Mouse (Mus musculus): ENCODE results near the gene Srgap2. TPM values are rescaled to one million over a fixed set of nuclear protein-coding genes. Genes with fewer than 3 reads are reported as not detected.

Srgap2 gene
- total and polyA plus RNA-seq, 3 experiments, result 27.9 to 135 (median 32.5) TPM

DNA sequence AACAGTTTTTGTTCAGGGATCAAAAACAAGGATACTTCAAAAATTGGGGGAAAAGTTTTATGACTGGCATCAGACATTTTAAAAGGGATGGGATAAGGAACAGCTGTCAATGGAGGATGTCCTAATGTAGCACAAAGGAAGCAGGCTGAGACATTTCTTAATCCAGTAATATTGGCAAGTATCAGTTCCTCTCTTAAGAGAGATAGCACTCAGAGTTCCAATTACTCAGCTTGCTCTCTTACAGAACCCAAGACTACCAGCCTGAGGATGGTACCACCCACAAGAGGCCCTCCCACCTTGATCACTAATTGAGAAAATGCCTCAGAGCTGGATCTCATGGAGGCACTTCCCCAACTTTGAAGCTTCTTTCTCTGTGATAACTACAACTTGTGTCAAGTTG lies 33.3 kb upstream of the Srgap2 start:
- Histone ChIP-seq H3K9me3 (replicated peaks) (no peaks in the 10 kb centered on the region), H3K4me3 (ENCODE audit: low read depth, low read length) (no peak overlapping the region), H3K36me3 (replicated peaks) (no peaks in the 10 kb centered on the region), H3K4me1 (ENCODE audit: insufficient read depth, low read depth, low read length) (peaks cover 38% of the 10 kb centered on the region), H3K27me3 (ENCODE audit: insufficient read depth, low read length) (no peaks in the 10 kb centered on the region)
- DNase-seq (ENCODE audit: low spot score) (no peak), ATAC-seq (ENCODE audit: extremely low read depth, insufficient number of reproducible peaks, low FRiP score, poor library complexity, severe bottlenecking) (no peak)
- TF ChIP-seq POLR2AphosphoS5 (IDR thresholded peaks at IDR 0.05; ENCODE audit: insufficient replicate concordance, low read depth, low read length), result no peak
- TF ChIP-seq CTCF (IDR thresholded peaks at IDR 0.05; ENCODE audit: low read depth, low read length), result no peak
- no peak for TF ChIP-seq TAL1 (conservative IDR thresholded peaks at IDR 0.05; ENCODE audit: low read depth, low read length)
- no peak for TF ChIP-seq GATA2 (IDR thresholded peaks at IDR 0.05; ENCODE audit: borderline replicate concordance, low read depth, low read length)
- TF ChIP-seq GATA1 (IDR thresholded peaks at IDR 0.05; ENCODE audit: borderline replicate concordance, low read length), result no peak

- H3K4me3 ChIP-seq (ENCODE audit: low read depth, low read length), result no peak overlapping the region
Measured at GRCm38 (mm10) chr1:131555042-131555812, 28.1 kb upstream of the Srgap2 start.

DNA sequence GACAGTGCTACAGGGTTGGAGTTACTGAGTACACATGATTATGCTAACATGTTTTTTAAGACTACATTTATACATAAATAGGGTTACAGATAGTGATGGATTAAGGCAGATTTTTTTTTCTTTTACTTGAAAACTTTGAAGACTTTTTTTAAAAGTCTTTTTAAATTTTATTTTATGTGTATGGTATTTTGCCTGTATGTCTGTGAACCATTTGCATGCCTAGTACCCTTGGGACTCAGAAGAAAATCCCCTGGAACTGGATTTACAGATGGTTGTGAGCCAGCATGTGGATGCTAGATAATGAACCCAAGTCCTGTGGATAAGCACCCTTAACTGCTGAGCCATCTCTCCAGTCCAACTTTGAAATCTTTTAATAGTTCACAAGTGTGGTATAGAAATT lies 26.3 kb upstream of the Srgap2 start:
- no peak for DNase-seq (ENCODE audit: low spot score)
- Histone ChIP-seq H3K9me3 (replicated peaks) (no peaks in the 10 kb centered on the region), H3K27me3 (ENCODE audit: insufficient read depth, low read length) (peaks cover 10% of the 10 kb centered on the region), H3K4me3 (ENCODE audit: low read depth, low read length) (no peak overlapping the region), H3K36me3 (replicated peaks) (no peaks in the 10 kb centered on the region), H3K4me1 (ENCODE audit: insufficient read depth, low read depth, low read length) (peaks cover 20% of the 10 kb centered on the region)
- no peak for ATAC-seq (ENCODE audit: extremely low read depth, insufficient number of reproducible peaks, low FRiP score, poor library complexity, severe bottlenecking)
- TF ChIP-seq GATA2 (IDR thresholded peaks at IDR 0.05; ENCODE audit: borderline replicate concordance, low read depth, low read length) (no peak), POLR2AphosphoS5 (IDR thresholded peaks at IDR 0.05; ENCODE audit: insufficient replicate concordance, low read depth, low read length) (no peak), CTCF (IDR thresholded peaks at IDR 0.05; ENCODE audit: low read depth, low read length) (no peak), TAL1 (conservative IDR thresholded peaks at IDR 0.05; ENCODE audit: low read depth, low read length) (no peak), GATA1 (IDR thresholded peaks at IDR 0.05; ENCODE audit: borderline replicate concordance, low read length) (no peak)

More at GRCm38 (mm10) chr1:131555042-131555812, 28.1 kb upstream of the Srgap2 start:
- Histone ChIP-seq H3K27me3 (ENCODE audit: insufficient read depth, low read length) (peaks cover 10% of the 10 kb centered on the region), H3K4me1 (ENCODE audit: insufficient read depth, low read depth, low read length) (peaks cover 19% of the 10 kb centered on the region), H3K9me3 (replicated peaks) (no peaks in the 10 kb centered on the region), H3K36me3 (replicated peaks) (no peaks in the 10 kb centered on the region)
- ATAC-seq (ENCODE audit: extremely low read depth, insufficient number of reproducible peaks, low FRiP score, poor library complexity, severe bottlenecking) (peak; percentile 95), DNase-seq (ENCODE audit: low spot score) (peak; percentile 73)
- TF ChIP-seq POLR2AphosphoS5 (IDR thresholded peaks at IDR 0.05; ENCODE audit: insufficient replicate concordance, low read depth, low read length), result no peak
- TF ChIP-seq GATA1 (IDR thresholded peaks at IDR 0.05; ENCODE audit: borderline replicate concordance, low read length), result no peak
- no peak for TF ChIP-seq GATA2 (IDR thresholded peaks at IDR 0.05; ENCODE audit: borderline replicate concordance, low read depth, low read length)
- TF ChIP-seq CTCF (IDR thresholded peaks at IDR 0.05; ENCODE audit: low read depth, low read length), result peak; percentile 58

GRCm38 (mm10) chr1:131551956-131552355 lies 24.8 kb upstream of the Srgap2 start:
- Histone ChIP-seq H3K4me1 (ENCODE audit: insufficient read depth, low read depth, low read length) (peaks cover 23% of the 10 kb centered on the region), H3K9me3 (replicated peaks) (no peaks in the 10 kb centered on the region), H3K4me3 (ENCODE audit: low read depth, low read length) (no peak overlapping the region), H3K27me3 (ENCODE audit: insufficient read depth, low read length) (peaks cover 10% of the 10 kb centered on the region), H3K36me3 (replicated peaks) (no peaks in the 10 kb centered on the region)
- TF ChIP-seq GATA2 (IDR thresholded peaks at IDR 0.05; ENCODE audit: borderline replicate concordance, low read depth, low read length), result no peak
- no peak for TF ChIP-seq POLR2AphosphoS5 (IDR thresholded peaks at IDR 0.05; ENCODE audit: insufficient replicate concordance, low read depth, low read length)
- no peak for TF ChIP-seq GATA1 (IDR thresholded peaks at IDR 0.05; ENCODE audit: borderline replicate concordance, low read length)
- DNase-seq (ENCODE audit: low spot score) (no peak), ATAC-seq (ENCODE audit: extremely low read depth, insufficient number of reproducible peaks, low FRiP score, poor library complexity, severe bottlenecking) (no peak)

DNA sequence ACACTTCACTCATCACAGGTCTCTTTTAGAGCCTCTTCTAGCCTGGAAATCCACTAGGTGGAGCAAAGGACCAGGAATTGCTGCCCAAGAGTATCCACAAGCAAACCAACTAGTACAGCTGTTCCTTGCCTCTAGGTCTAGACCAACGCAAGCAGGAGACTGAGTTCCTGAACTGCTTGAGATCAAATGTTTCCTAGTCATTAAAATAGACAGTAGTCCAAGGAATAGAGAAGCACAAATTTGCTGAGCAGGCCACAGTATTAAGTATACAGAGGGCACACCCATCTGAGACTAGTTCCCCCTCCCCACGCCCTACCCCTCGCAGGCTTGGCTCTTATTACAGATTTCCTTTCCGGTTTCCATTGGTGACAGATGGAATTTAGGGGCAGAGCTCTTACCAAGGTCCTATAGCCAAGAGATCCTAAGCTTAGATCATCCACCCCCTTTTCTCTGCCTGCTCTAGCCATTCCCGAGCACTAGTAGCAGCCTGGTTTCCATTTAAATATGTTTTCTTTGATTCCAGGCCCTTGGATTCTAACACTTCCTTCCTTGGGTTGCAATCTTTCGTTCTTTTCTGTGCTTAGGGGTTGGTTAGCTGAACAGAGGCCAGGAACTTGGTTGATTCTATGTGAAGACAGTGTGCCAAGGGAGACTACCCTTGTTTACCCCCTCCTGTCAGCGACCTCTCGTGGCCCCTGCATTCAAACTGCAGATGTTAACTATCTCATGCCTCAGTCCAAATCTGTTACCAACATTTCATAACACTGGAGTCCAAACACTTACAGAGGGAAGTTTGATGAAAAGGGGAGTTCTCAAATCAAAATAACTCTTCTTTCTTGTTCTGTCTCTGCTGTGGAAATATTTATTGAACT lies 21.6 kb upstream of the Srgap2 start:
- Histone ChIP-seq H3K4me1 (ENCODE audit: insufficient read depth, low read depth, low read length) (peaks cover 16% of the 10 kb centered on the region), H3K27me3 (ENCODE audit: insufficient read depth, low read length) (peaks cover 8% of the 10 kb centered on the region), H3K9me3 (replicated peaks) (no peaks in the 10 kb centered on the region), H3K36me3 (replicated peaks) (no peaks in the 10 kb centered on the region), H3K4me3 (ENCODE audit: low read depth, low read length) (no peak overlapping the region)
- ATAC-seq (ENCODE audit: extremely low read depth, insufficient number of reproducible peaks, low FRiP score, poor library complexity, severe bottlenecking) (no peak), DNase-seq (ENCODE audit: low spot score) (no peak)
- TF ChIP-seq TAL1 (conservative IDR thresholded peaks at IDR 0.05; ENCODE audit: low read depth, low read length), result no peak
- TF ChIP-seq GATA1 (IDR thresholded peaks at IDR 0.05; ENCODE audit: borderline replicate concordance, low read length), result no peak
- TF ChIP-seq CTCF (IDR thresholded peaks at IDR 0.05; ENCODE audit: low read depth, low read length), result no peak
- no peak for TF ChIP-seq POLR2AphosphoS5 (IDR thresholded peaks at IDR 0.05; ENCODE audit: insufficient replicate concordance, low read depth, low read length)
- no peak for TF ChIP-seq GATA2 (IDR thresholded peaks at IDR 0.05; ENCODE audit: borderline replicate concordance, low read depth, low read length)

Data from G1E (cell line).